Mouse (Mus musculus): ENCODE results near the gene Mvb12a.

- no peak for TF ChIP-seq CTCF (conservative IDR thresholded peaks at IDR 0.05 in 1 of 2, IDR thresholded peaks at IDR 0.05 in 1 of 2; ENCODE audit: low read depth in 2 of 2, low read length in 2 of 2)
- no peak for TF ChIP-seq POLR2A (IDR thresholded peaks at IDR 0.05; ENCODE audit: low read depth, low read length)
- no peak for TF ChIP-seq CHD2 (IDR thresholded peaks at IDR 0.05; ENCODE audit: low read length)
- no peak for TF ChIP-seq MAZ (IDR thresholded peaks at IDR 0.05; ENCODE audit: low read depth, low read length)
- no peak for TF ChIP-seq BHLHE40 (IDR thresholded peaks at IDR 0.05; ENCODE audit: low read depth, low read length)
- TF ChIP-seq E2F4 (IDR thresholded peaks at IDR 0.05; ENCODE audit: insufficient replicate concordance, low read depth, low read length) = no peak
- no peak for TF ChIP-seq ELF1 (IDR thresholded peaks at IDR 0.05; ENCODE audit: low read depth, low read length)
Measured at GRCm38 (mm10) chr8:71505979-71506378, 36.7 kb upstream of the Mvb12a start.
